In genomic region chr13:64098992-64099391, GRCm38 (mm10) we compare ENCODE assay signal across 12 mouse cellular contexts. TPM values are rescaled to one million over a fixed set of nuclear protein-coding genes. Genes with fewer than 3 reads are reported as not detected.
A peak's percentile ranks its signal among the peaks of the same experiment; 100 is the strongest.
DNase-seq lines count a peak whose midpoint lies in the region; ATAC-seq and TF ChIP-seq lines count a peak whose summit lies in the region.
"Had no signal": no experiment of that assay in that cellular context is flagged by ENCODE, and none has a peak within 500 bp of the region (broad histone marks: within the 10 kb centered on the region; RNA-seq: fewer than 3 reads in every experiment).

No protein-coding gene starts in this region.

- H3K9me3 ChIP-seq in G1E (replicated peaks) = no peaks in the 10 kb centered on the region
- H3K9me3 ChIP-seq in intestine, embryonic 15.5 days = no peaks in the 10 kb centered on the region
- H3K9me3 ChIP-seq: stomach, embryonic 15.5 days had no signal

- WGBS in intestine, embryonic 15.5 days = 79% methylated on average over 9 of the region's 9 CpGs

- no peaks in the 10 kb centered on the region; the same call in 1 of the 2 replicates for H3K27me3 ChIP-seq in G1E (ENCODE audit: insufficient read depth, low read length)
- no peaks in the 10 kb centered on the region for H3K27me3 ChIP-seq in intestine, embryonic 15.5 days (replicated peaks)
- H3K27me3 ChIP-seq: stomach, embryonic 15.5 days had no signal

- no peak overlapping the region for H3K9ac ChIP-seq in intestine, embryonic 15.5 days
- H3K9ac ChIP-seq: stomach, embryonic 15.5 days had no signal

- H3K36me3 ChIP-seq in G1E (replicated peaks) = no peaks in the 10 kb centered on the region
- H3K36me3 ChIP-seq in intestine, embryonic 15.5 days = no peaks in the 10 kb centered on the region
- H3K36me3 ChIP-seq: stomach, embryonic 15.5 days had no signal

- no peak overlapping the region for H3K27ac ChIP-seq in intestine, embryonic 15.5 days
- H3K27ac ChIP-seq: stomach, embryonic 15.5 days had no signal

- H3K4me1 ChIP-seq in G1E (ENCODE audit: insufficient read depth, low read depth, low read length) = no peaks in the 10 kb centered on the region
- H3K4me1 ChIP-seq in intestine, embryonic 15.5 days (replicated peaks) = no peaks in the 10 kb centered on the region
- H3K4me1 ChIP-seq: stomach, embryonic 15.5 days had no signal

- TF ChIP-seq CTCF in G1E (IDR thresholded peaks at IDR 0.05; ENCODE audit: low read depth, low read length) = peak; percentile 35; the same call in 1 of the 2 replicates

- DNase-seq in adrenal gland, postnatal 10 days = peak; percentile 46
- no peak for DNase-seq in adrenal gland, postnatal 4 days (ENCODE audit: low spot score in 2 of 2)
- DNase-seq in kidney, postnatal 14 days = peak; percentile 33
- DNase-seq in kidney, adult 9 months = no peak
- DNase-seq in G1E (ENCODE audit: low spot score) = no peak
- peak; percentile 49 to 71 for DNase-seq in kidney, postnatal 25 days
- DNase-seq in thymus, postnatal 25 days = peak; percentile 38

- H3K4me3 ChIP-seq in G1E (ENCODE audit: low read depth, low read length) = no peak overlapping the region
- H3K4me3 ChIP-seq in intestine, embryonic 15.5 days (replicated peaks) = no peak overlapping the region
- H3K4me3 ChIP-seq: stomach, embryonic 15.5 days had no signal

- ATAC-seq in G1E (ENCODE audit: extremely low read depth, insufficient number of reproducible peaks, low FRiP score, poor library complexity, severe bottlenecking) = no peak
- no peak for ATAC-seq in intestine, embryonic 15.5 days

- H3K4me2 ChIP-seq in intestine, embryonic 15.5 days (replicated peaks) = no peak overlapping the region
- H3K4me2 ChIP-seq: stomach, embryonic 15.5 days had no signal

RNA-seq across cellular contexts. Expression of gene Hsd17b3, which starts 10.0 kb away (rescaled TPM):
- not detected for total RNA-seq in adrenal gland, postnatal 10 days (2021)
- not detected for total RNA-seq in adrenal gland, postnatal 4 days (2021)
- total RNA-seq in G1E (2014; fragmentation: Nextera tagmentation) (not detected in 2 replicates), G1E (2017) (0.22 TPM in 1 of 2 replicates, not detected in the other)
- not detected in 2 replicates for polyA plus RNA-seq in G1E (2012)
- polyA plus RNA-seq in intestine, embryonic 15.5 days (2015; fragmentation: Nextera tagmentation; extraction: Ambion mirVana) = not detected in 2 replicates
- total RNA-seq: heart, adult 18-20 months had no signal
- polyA plus RNA-seq: C2C12; lung, embryonic 16.5 days; stomach, embryonic 15.5 days had no signal

RNA-seq across cellular contexts. Expression of gene Slc35d2, which starts 30.2 kb away (rescaled TPM):
- 1 to 10 TPM; 7.7 to 9.4 TPM for total RNA-seq in adrenal gland, postnatal 10 days (2021)
- total RNA-seq in adrenal gland, postnatal 4 days (2021) = 10 to 100 TPM in 1 of 2 experiments, 1 to 10 TPM in 1; 7.8 to 11.7 TPM
- total RNA-seq in G1E (2014; fragmentation: Nextera tagmentation) = not detected in 2 replicates
- 0.11 TPM in 1 of 2 replicates, not detected in the other for total RNA-seq in G1E (2017)
- not detected in 2 replicates for polyA plus RNA-seq in G1E (2012)
- 4.6 and 6.7 TPM in 2 replicates for polyA plus RNA-seq in intestine, embryonic 15.5 days (2015; fragmentation: Nextera tagmentation; extraction: Ambion mirVana)

RNA-seq across cellular contexts. Expression of gene Zfp367, which starts 54.0 kb away (rescaled TPM):
- 10 to 100 TPM; 19.0 to 19.6 TPM for total RNA-seq in adrenal gland, postnatal 10 days (2021)
- 10 to 100 TPM; 25.2 to 26.6 TPM for total RNA-seq in adrenal gland, postnatal 4 days (2021)
- total RNA-seq in G1E (2014; fragmentation: Nextera tagmentation) (37.2 and 38.6 TPM in 2 replicates), G1E (2017) (47.2 and 51.7 TPM in 2 replicates)
- polyA plus RNA-seq in G1E (2012) = 6.6 and 7.0 TPM in 2 replicates
- 18.8 and 21.6 TPM in 2 replicates for polyA plus RNA-seq in intestine, embryonic 15.5 days (2015; fragmentation: Nextera tagmentation; extraction: Ambion mirVana)

Comparison
In these comparisons a context has a peak if more than half of its experiments do, and no peak if none do; other contexts are left out.
1. DNase-seq: peak in adrenal gland, postnatal 10 days (single experiment), kidney, postnatal 14 days (single experiment), kidney, postnatal 25 days (2 of 2) and thymus, postnatal 25 days (single experiment); none in adrenal gland, postnatal 4 days (0 of 2), kidney, adult 9 months (single experiment) and G1E (single experiment).
2. RNA of gene Slc35d2, which starts 30.2 kb away (total RNA-seq): 7.8 to 11.7 TPM in adrenal gland, postnatal 4 days and 7.7 to 9.4 TPM in adrenal gland, postnatal 10 days; 0.11 TPM in G1E; every median in the first group is over 4 times any median in the second.